Mouse (Mus musculus) kidney, postnatal 4 days (tissue): Measurements from ENCODE around the gene Ddc.
A peak's percentile ranks its signal among the peaks of the same experiment; 100 is the strongest.

ENCODE experiments used
- DNase-seq, 2 experiments: peaks; one replicate each; pipeline ENCODE4 v3.0.0; 2021; ENCODE audit warnings: mixed read lengths in 2 of 2

Gene Ddc

GRCm38 (mm10) chr11:11841590-11841989 lies 56.4 kb downstream of the Ddc start:
- no peak for DNase-seq

DNA sequence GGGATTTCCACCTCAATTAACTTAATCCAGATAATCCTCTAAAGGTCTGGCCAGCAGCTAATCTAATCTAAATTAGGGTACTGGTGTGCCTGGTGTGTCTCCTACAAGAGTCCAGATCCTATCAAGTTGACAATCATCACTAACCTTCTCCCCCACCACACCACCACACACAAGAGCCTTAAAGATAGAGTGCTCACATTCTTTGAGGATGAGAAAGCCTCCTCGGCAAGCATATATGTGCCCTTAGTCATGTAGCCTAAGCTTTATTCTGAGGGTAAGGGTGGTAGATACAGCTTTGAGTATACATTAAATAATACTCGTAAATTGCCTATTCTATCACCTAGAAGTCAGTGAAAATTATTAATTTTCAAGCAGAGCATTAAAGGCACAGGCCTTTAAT lies 57.2 kb downstream of the Ddc start:
- DNase-seq, result no peak

DNA sequence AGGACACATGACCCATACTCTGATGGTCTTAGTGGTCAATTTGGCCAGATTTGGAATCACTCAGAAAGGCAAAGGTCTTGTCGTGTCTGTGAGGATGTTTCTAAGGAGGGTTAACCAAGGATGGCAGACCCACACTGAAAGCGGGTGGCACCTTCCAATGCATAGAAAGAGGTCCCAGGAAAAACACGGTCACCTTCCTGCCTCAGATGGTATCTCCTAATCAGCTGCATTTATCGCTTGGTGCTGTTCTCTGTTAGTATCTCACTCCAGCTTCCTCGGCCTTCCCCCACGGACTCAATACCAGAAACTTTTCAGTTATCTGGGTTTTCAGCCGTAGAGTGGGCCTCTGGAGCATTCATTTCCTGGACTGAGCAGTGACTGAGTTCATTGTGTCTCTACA lies 58.1 kb downstream of the Ddc start:
- no peak for DNase-seq

DNA sequence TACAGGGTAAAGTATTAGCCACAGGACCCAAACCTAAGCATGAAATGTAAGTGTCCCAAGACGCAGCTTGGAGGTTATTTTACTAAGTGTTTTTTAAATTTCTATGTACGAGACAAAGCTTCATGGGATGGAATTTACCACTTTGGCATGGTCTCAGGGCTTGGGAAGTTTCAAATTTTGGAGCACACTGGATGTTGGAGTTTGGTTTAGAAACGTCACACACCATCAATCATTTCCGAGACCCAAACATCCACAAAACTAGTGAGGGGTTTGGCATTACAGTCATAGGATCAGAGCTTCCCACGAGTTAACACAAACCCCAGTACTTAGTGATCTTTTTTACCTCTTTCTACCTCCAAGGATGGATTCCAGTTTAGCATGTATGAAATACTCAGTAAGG lies 60.6 kb downstream of the Ddc start:
- no peak for DNase-seq

- DNase-seq, result peak; percentile 58 to 72
Observed at GRCm38 (mm10) chr11:11836713-11837370, 61.1 kb downstream of the Ddc start.

DNA sequence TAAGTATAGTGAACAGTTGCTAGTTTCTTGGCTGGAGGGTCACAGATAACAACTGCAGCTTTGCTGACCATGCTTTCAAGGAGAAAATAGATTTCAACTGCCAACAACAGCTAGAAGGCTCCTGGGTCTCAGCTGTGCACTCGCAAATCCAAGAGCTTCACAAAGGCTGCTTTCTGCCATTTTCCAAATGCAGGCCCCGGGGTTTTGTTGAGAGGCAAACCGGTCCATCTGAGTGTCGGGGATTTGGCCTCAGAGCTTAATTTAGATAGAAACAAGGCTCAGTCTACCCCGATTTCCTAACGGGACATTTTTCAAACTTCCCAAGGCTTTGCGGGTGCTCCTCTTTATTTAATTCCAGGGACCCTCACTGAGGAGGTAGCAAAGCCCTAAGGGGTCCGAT lies 61.7 kb downstream of the Ddc start:
- no peak for DNase-seq

DNA sequence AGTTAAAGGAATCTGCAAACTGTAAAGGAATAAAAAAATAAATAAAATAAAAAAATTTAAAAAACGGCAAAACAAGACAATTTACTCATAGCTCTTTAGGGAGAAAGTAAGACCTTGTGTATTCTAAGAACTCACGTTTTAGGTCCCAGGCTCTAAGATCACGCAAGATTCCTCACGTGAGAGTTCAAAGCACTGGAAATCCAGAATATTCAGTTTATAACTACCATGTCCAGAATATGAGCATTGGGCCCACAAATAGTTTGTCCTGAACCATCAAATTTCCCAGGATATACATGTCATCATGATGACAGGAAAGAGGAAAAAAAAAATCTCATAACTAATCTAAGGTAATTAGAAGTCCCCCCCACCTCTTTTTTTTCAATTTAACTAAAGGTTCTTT lies 62.2 kb downstream of the Ddc start:
- no peak for DNase-seq

GRCm38 (mm10) chr11:11835361-11835760 lies 62.6 kb downstream of the Ddc start:
- DNase-seq, result no peak

GRCm38 (mm10) chr11:11833100-11833499 lies 64.8 kb downstream of the Ddc start:
- no peak for DNase-seq

GRCm38 (mm10) chr11:11832755-11833084 lies 65.2 kb downstream of the Ddc start:
- no peak for DNase-seq

GRCm38 (mm10) chr11:11831940-11832754 lies 65.8 kb downstream of the Ddc start:
- DNase-seq, result no peak

DNA sequence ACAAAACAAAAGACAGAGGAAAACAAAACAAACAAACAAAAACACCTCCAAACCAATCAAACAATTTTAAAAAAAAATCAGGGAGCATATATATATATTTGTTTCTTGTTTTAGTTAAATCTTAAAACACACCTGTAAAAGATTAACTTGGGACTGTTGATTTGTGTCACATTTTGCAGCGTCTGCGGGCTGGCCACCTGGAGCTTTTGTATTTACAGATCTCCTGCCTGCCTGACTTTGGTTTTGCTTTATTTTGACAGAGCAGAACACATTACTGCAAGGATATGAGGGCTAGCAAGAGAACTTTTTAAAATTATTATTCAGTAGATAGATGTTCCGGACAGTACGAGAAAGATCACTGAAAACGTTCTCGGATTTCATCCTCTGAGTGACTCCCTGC lies 66.4 kb downstream of the Ddc start:
- DNase-seq, result no peak

DNA sequence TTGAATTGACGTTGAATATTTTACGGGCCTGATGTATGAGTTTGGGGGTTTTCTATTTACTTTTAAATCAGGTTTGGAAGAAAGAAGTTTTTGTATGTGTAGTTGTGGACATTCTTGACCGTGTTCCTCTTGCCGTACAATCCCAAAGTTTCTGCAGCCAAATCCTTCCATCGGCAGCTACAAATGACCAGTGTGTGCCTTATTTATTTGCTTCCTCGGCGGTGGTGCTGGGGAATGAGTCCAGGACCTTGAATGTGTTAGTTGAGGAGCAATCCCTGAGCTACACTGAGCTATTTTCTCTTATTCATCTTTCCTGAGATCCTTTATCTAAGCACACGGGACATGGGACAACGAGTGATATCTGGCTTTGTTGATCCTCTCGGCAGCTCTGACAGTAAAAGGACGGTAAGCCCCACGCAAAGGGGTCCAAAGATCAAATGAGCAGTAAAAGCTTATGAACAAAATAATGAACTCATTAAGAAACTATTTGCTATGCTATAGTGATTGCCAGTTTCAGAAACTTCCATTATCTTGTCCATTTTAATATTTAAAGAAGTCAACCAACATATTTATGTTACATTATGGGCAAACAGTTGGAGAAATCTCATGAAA lies 67.0 kb downstream of the Ddc start:
- no peak for DNase-seq

DNA sequence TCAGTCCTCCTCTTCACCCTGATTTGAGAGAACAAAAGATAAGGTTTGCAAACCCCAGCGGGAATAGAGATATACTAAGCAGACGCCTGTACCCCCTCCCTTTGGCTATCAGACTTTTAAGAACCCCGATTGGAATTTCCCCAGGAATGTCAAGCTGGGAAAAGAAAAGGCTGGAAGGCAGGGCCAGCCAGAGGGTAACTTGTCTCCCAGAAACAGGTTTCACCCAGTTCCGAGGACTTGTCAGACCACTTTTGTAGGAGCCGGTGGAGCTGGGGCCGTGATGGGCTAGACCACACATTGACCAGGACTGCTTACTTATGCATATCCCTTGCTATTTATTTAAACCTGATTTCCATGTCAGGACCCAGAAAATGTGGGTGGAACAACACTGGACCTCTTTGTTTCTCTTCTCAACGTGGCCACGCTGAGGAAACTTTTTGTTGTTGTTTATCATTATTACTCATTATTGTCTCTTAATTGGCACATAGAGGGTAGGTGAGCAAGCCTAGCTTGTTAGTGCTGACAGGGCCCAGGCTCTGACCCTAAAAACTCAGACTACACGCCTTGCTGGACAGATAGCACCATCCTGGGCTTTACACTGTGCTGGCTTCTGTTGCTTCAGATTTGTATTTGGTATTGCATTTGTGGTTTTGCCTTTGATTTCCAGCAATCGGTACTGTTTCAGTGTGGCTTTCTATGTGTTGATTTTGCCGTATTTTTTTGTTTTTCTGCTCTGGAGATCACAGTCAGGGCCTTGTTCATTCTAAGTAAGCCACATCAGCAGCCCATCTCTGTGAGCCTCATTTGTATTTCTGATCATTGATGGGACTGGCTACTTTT lies 68.6 kb downstream of the Ddc start:
- DNase-seq, result peak; percentile 50 to 65

DNA sequence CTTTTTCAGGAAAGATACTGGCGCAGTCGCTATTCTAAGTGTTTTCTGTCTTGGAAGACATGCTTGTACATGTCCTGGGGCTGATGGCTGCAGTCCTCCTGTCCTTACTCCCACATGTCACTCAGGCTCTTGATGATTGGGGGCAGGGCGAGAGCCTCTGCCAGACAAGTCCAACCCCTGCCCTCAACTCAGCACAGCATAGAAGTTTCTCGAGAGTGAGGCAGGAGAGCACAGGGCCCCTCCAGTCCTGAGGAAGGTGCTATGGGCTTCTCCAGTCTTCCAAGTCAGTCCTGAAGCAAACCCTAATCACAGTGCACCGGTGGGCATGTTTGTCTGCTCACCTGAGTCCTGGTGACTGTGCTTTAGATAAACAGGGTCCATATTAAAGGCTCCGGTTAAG lies 69.2 kb downstream of the Ddc start:
- DNase-seq, result peak in 1 of 2 experiments; percentile 41

GRCm38 (mm10) chr11:11828251-11828650 lies 69.7 kb downstream of the Ddc start:
- no peak for DNase-seq

GRCm38 (mm10) chr11:11826475-11826874 lies 71.5 kb downstream of the Ddc start:
- no peak for DNase-seq

DNA sequence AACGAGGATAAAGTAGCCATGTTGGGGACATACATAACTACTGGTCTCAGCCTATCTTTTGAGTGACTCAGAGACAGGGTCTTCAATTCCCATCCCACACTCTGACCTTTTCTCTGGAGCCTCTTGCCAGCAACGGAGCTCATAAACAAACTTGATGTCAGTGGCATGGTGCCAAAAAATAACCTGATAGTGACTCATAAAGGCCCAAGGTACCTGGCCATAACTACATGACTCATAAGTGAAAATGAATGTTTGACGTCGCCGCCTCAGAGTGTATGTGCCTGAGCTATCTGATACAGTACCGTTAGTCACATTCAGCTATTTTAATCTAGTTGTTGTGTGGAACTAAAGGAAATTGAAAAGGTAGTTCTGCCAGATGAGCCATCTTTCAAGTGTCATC lies 72.3 kb downstream of the Ddc start:
- no peak for DNase-seq

DNA sequence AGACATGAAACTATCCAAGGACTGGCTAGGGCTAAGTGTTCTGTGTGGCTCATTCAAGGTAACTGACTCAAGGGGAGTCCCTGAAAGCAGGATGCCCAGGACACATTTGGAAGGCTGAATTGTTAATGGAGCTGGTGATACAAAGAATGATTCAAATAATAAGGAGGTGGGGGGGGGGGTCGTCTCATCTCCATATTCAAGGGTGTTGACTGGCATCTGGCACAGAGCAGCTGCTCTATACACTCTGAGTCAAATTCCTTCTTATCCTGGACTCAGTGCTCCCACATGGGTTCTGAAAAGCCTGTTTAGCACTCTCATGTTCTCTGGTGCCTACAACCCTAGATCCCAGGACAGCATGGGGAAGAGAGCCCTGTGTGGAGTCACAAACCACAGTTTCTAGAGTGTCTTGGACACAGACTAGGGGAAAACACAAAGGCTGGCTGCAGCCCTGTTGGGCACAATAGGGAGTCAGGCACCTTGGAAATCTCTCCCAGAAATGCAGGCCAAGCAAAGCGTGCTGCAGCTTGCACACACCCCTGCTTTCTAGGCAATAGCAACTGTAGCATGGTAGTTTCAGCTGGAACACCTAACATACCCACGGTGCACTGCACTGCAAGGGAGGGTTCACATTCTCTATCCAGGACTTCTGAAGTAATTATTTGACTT lies 72.8 kb downstream of the Ddc start:
- no peak for DNase-seq

GRCm38 (mm10) chr11:11823980-11824911 lies 73.7 kb downstream of the Ddc start:
- DNase-seq, result no peak
